Mouse (Mus musculus) testis, adult 2 months (tissue): ENCODE measurements around the gene Acer2. TPM values are rescaled to one million over a fixed set of nuclear protein-coding genes. Genes with fewer than 3 reads are reported as not detected.
A peak's percentile ranks its signal among the peaks of the same experiment; 100 is the strongest.

Experiments used
- H3K27ac ChIP-seq: fragments of 200-500 bp; 2 replicates; pipeline ENCODE4 v1.5.1; 2012; ENCODE audit warnings: low read depth, low read length; ENCODE audit not compliant: control insufficient read depth, insufficient read depth
- H3K27me3 ChIP-seq: fragments of 200-500 bp; 2 replicates; pipeline ENCODE4 v1.6.1; 2012; ENCODE audit warnings: mild to moderate bottlenecking, low read length, moderate library complexity; ENCODE audit not compliant: control insufficient read depth, insufficient read depth
- H3K36me3 ChIP-seq: fragments of 200-500 bp; 2 replicates; pipeline ENCODE4 v1.6.1; 2012; ENCODE audit warnings: mild to moderate bottlenecking, low read length; ENCODE audit not compliant: control insufficient read depth, insufficient read depth
- H3K4me1 ChIP-seq: fragments of 200-500 bp; 2 replicates; pipeline ENCODE4 v1.6.1; 2012; ENCODE audit warnings: low read length; ENCODE audit not compliant: control insufficient read depth, insufficient read depth
- H3K4me3 ChIP-seq: fragments of 200-500 bp; 2 replicates; pipeline ENCODE4 v1.5.1; 2012; ENCODE audit warnings: low read depth, mild to moderate bottlenecking, low read length, moderate library complexity, mixed read lengths; ENCODE audit not compliant: control insufficient read depth
- CTCF ChIP-seq: fragments of 200-500 bp; IDR thresholded peaks from 2 replicates; pipeline ENCODE4 v1.5.1; 2012; ENCODE audit warnings: low read depth, mild to moderate bottlenecking, inconsistent platforms, low read length, moderate library complexity; ENCODE audit not compliant: control insufficient read depth, insufficient read depth, insufficient replicate concordance
- POLR2A ChIP-seq: fragments of 200-500 bp; IDR thresholded peaks from 2 replicates; pipeline ENCODE4 v1.6.1; 2012; ENCODE audit warnings: low read depth, mild to moderate bottlenecking, inconsistent platforms, low read length, moderate library complexity; ENCODE audit not compliant: control insufficient read depth
- polyA plus RNA-seq: library from polyadenylated mRNA; depleted of rRNA; stranded (reverse); fragments of >200 nt; gene quantifications from 2 replicates; pipeline ENCODE4 v1.2.3, GENCODE M21; 2012; rRNA removed

The Acer2 gene
- polyA plus RNA-seq, 1 experiment = 13.4 TPM

- H3K27me3 ChIP-seq = no peaks in the 10 kb centered on the region
- TF ChIP-seq CTCF = peak; percentile 33; the same call in 1 of the 2 replicates
- TF ChIP-seq POLR2A = no peak
- H3K4me3 ChIP-seq = no peak overlapping the region
- H3K36me3 ChIP-seq = no peaks in the 10 kb centered on the region
- H3K4me1 ChIP-seq = no peaks in the 10 kb centered on the region
- no peak overlapping the region for H3K27ac ChIP-seq
Observed at GRCm38 (mm10) chr4:86957576-86958411, 83.6 kb downstream of the Acer2 start.

GRCm38 (mm10) chr4:86977272-86977671 lies 103.1 kb downstream of the Acer2 start:
- no peak overlapping the region for H3K27ac ChIP-seq
- no peaks in the 10 kb centered on the region for H3K4me1 ChIP-seq
- TF ChIP-seq CTCF = no peak
- TF ChIP-seq POLR2A = no peak
- no peaks in the 10 kb centered on the region for H3K27me3 ChIP-seq
- no peak overlapping the region for H3K4me3 ChIP-seq
- no peaks in the 10 kb centered on the region for H3K36me3 ChIP-seq

Other genes starting within 250 kb of the Acer2 start
- gene Plin2, start 204.3 kb upstream of the Acer2 start, polyA plus RNA-seq = 68.7 and 69.0 TPM in 2 replicates
- 5.0 and 7.0 TPM in 2 replicates for gene Dennd4c, start 125.8 kb upstream of the Acer2 start, polyA plus RNA-seq
- gene Rps6, start 17.0 kb upstream of the Acer2 start, polyA plus RNA-seq = 281 and 292 TPM in 2 replicates